Mouse (Mus musculus) liver, embryonic 12.5 days (tissue): ENCODE measurements at regions not wholly inside any gene's neighbourhood (a gene's known extent, or its start where the extent isn't known, plus 50 kb on each side); places are given as distances from the start of the nearest gene placed in this dataset.

Source experiments
- ATAC-seq: fragments of 200-750 bp; cut with Nextera tagmentation; 2 replicates; pipeline ENCODE4 v1.8.0; 2017; ENCODE audit warnings: moderate number of reproducible peaks, mild to moderate bottlenecking, moderate library complexity
- H3K27ac ChIP-seq: fragments of 300-500 bp; sonication (generic); 2 replicates; pipeline ENCODE4 v1.5.1; 2016; ENCODE audit warnings: mild to moderate bottlenecking
- H3K27me3 ChIP-seq: fragments of 300-500 bp; sonication (generic); replicated peaks from 2 replicates; pipeline ENCODE4 v1.6.1; 2016; ENCODE audit warnings: mild to moderate bottlenecking, moderate library complexity
- H3K36me3 ChIP-seq: fragments of 300-500 bp; sonication (generic); 2 replicates; pipeline ENCODE4 v1.6.1; 2016; ENCODE audit warnings: mild to moderate bottlenecking, moderate library complexity
- H3K4me1 ChIP-seq: fragments of 300-500 bp; sonication (generic); 2 replicates; pipeline ENCODE4 v1.6.1; 2016
- H3K4me2 ChIP-seq: fragments of 300-500 bp; sonication (generic); 2 replicates; pipeline ENCODE4 v1.6.1; 2016; ENCODE audit warnings: mild to moderate bottlenecking, moderate library complexity
- H3K4me3 ChIP-seq: fragments of 300-500 bp; sonication (generic); 2 replicates; pipeline ENCODE4 v1.5.1; 2016; ENCODE audit warnings: mild to moderate bottlenecking, moderate library complexity
- H3K9ac ChIP-seq: fragments of 300-500 bp; sonication (generic); 2 replicates; pipeline ENCODE4 v1.6.1; 2016; ENCODE audit warnings: mild to moderate bottlenecking, moderate library complexity
- H3K9me3 ChIP-seq: fragments of 300-500 bp; sonication (generic); replicated peaks from 2 replicates; pipeline ENCODE4 v1.6.1; 2016; ENCODE audit warnings: mild to moderate bottlenecking, moderate library complexity
- WGBS: fragments of 180-500 bp; shearing (Covaris S2); methylation state at CpG from one replicate; pipeline ENCODE4 v1.1.7; 2016; ENCODE audit not compliant: insufficient replicate concordance; 5-methylcytosine and 5-hydroxymethylcytosine counted together

DNA sequence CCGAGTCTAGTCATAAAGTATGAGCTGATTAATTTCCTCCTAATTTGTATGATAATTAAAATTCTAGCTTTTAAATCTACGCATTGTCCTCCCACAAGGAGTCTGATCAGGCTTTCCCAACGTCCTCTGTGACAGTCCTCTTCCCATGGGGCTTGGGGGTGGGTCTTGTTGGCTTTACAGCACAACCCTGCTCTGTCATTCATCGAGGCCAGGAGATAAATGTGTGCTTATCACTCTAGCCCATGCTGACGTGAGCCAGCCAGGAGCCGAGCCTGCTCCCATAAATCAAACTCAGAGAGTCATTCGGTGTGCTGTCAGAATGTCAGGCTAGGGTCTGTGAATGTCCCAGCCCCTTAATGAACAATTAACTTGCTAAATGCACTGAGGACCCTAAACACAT lies 425.6 kb upstream of the Hs6st1 start:
- no peak for ATAC-seq
- WGBS = 29% methylated on average over 7 of the region's 7 CpGs
- H3K9me3 ChIP-seq = no peaks in the 10 kb centered on the region
- H3K27me3 ChIP-seq = no peaks in the 10 kb centered on the region
- no peaks in the 10 kb centered on the region for H3K4me1 ChIP-seq
- no peaks in the 10 kb centered on the region for H3K36me3 ChIP-seq
- no peak overlapping the region for H3K4me2 ChIP-seq
- no peak overlapping the region for H3K4me3 ChIP-seq
- no peak overlapping the region for H3K9ac ChIP-seq
- no peak overlapping the region for H3K27ac ChIP-seq

DNA sequence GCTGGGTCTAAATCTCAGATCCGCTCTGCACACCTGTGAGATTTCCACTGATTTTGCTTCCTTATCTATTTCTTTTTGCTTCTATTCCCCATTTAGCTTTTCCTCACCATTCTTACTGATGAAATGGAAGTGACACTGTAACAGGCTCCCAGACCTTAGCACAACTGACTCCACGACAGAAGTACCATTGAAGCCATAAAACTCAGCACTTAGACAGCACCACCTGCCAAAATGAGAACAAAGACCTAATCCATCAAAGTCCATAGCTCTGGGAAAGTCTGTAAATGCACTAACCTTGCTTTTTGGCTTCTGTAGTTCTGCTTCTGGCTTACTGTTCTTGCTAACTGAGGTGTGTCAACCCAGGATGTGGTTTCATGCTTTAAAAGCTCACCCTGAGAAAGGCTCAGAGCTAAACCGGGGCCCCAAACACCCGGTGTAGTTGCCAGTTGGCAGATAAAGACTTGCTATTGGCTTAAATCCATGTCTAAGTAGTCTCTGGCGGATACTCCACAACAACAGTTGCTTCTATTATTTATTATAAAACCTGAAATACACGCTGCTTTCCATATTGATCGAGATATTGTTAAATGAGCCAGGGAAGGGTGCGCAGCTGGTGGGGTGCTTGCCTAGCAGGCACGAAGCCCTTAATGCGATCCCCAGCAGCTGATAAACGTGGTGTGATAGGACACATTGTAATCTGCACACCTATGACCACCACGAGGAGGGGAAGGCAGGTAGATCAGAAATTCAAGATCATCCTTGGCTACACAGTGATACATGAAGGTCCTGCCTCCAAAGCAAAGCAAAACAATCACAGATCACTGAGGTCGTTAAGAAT lies 414.9 kb upstream of the Hs6st1 start:
- 66% methylated on average over 13 of the region's 13 CpGs for WGBS
- Histone ChIP-seq H3K9me3 (no peaks in the 10 kb centered on the region), H3K4me2 (no peak overlapping the region), H3K27ac (no peak overlapping the region), H3K27me3 (no peaks in the 10 kb centered on the region), H3K4me1 (no peaks in the 10 kb centered on the region), H3K36me3 (no peaks in the 10 kb centered on the region), H3K9ac (no peak overlapping the region), H3K4me3 (no peak overlapping the region)
- no peak for ATAC-seq

DNA sequence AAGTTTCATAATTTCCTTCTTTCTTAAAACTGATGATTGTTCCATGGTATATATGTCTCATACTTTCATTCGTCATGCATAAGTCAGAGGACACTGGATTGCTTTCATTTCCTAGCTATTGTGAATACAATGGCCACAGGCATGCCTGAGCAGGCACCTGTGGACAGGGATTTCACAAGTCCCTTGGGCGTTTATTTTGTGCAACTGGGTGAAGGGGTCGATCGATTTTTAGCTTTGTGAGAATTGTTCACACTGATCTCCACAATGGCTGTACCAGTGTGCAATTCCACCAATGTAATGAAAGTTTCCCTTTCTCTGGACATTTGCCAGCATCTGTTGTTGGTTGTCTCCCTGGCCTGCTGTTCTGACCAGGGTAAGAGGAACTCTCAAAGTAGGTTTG lies 405.2 kb upstream of the Hs6st1 start:
- no peaks in the 10 kb centered on the region for H3K4me1 ChIP-seq
- H3K9ac ChIP-seq = no peak overlapping the region
- no peak overlapping the region for H3K4me3 ChIP-seq
- H3K9me3 ChIP-seq = no peaks in the 10 kb centered on the region
- WGBS = 62% methylated on average over 4 of the region's 4 CpGs
- H3K27me3 ChIP-seq = no peaks in the 10 kb centered on the region
- H3K36me3 ChIP-seq = no peaks in the 10 kb centered on the region
- ATAC-seq = no peak
- no peak overlapping the region for H3K27ac ChIP-seq
- no peak overlapping the region for H3K4me2 ChIP-seq

DNA sequence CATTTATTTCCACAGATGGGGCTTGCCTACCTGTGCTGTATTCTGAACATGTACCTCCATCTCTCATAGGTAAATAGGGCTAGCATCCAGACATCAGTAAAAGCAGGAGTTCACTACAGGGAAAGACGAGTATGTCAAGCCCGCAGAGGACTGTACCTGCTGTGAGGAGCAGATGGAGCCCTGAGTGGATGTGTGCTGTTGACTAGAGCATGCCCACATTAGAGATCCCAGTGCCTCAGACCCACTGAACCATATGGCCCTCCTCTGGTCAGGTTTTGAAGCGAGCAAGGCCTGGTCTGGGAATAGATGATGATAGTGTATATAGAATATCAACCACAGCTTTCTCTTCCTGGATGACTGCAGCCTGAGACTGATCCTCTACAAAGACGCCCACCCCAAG lies 394.7 kb upstream of the Hs6st1 start:
- Histone ChIP-seq H3K36me3 (no peaks in the 10 kb centered on the region), H3K27ac (no peak overlapping the region), H3K4me1 (no peaks in the 10 kb centered on the region), H3K9me3 (no peaks in the 10 kb centered on the region), H3K9ac (no peak overlapping the region), H3K27me3 (no peaks in the 10 kb centered on the region), H3K4me2 (no peak overlapping the region), H3K4me3 (no peak overlapping the region)
- ATAC-seq = no peak
- 63% methylated on average over 4 of the region's 4 CpGs for WGBS

DNA sequence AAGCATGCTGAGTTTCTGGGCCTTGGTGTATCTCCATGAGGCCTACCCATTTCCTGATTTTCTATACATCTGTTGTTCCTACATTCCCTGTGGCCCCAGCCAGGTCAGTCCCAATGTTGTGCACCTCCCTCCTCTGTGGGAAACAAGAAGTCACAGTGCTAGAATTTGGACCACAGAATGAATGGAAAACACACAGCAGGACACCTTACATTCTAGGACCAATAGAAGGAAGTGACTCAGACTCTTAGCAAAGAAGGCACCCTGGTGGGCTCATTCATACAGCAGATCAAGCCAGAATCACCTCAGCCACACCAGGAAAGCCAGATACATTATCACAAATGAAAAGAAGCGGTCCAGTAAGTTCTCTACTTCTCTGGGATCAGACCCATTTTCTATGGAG lies 394.2 kb upstream of the Hs6st1 start:
- no peaks in the 10 kb centered on the region for H3K4me1 ChIP-seq
- ATAC-seq = no peak
- no peak overlapping the region for H3K27ac ChIP-seq
- no peak overlapping the region for H3K4me2 ChIP-seq
- no peak overlapping the region for H3K4me3 ChIP-seq
- no peak overlapping the region for H3K9ac ChIP-seq
- H3K9me3 ChIP-seq = no peaks in the 10 kb centered on the region
- 72% methylated on average over 1 of the region's 1 CpGs for WGBS
- H3K36me3 ChIP-seq = no peaks in the 10 kb centered on the region
- no peaks in the 10 kb centered on the region for H3K27me3 ChIP-seq

DNA sequence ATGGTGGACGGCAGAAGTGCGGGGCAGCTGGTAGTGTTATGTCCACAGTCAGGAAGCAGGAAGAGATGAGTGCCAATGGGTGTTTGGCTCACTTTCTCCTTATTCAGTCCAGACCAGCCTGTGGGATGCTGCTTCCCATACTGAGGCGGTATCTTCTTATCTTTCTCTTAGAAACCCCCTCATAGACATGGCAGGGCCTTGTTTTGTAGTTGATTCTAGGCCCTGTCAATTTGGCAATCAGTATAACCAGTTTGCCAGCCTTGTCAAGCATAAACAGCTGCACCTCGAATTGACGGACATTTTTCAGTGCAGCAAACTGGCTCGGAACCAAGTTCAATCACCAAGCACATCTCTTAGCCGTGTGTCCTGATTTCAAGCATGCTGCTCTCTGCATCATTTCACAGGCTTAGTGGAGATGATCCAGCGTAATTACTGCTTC lies 385.7 kb upstream of the Hs6st1 start:
- ATAC-seq = no peak
- H3K9ac ChIP-seq = no peak overlapping the region
- 71% methylated on average over 8 of the region's 8 CpGs for WGBS

DNA sequence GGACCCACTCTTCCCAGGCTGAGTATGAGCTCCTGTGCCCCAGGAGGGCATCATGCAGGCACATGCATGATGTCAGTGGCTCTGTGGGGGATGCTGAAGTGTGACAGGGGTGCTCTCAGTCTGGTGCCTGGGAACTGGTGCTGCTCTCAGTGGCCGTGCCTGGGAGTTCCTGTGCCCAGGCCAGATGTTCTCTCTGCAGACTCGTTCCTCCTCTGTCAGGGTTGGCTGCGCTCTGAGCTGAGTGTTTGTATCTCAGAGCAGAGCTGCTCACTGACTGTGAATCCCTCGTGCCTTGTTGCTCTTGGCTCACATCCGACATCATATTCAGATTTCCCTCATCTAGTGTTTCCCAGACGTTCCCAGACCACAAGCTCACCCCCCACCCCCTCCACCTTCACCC lies 382.5 kb upstream of the Hs6st1 start:
- Histone ChIP-seq H3K9ac (no peak overlapping the region), H3K9me3 (no peaks in the 10 kb centered on the region), H3K4me1 (no peaks in the 10 kb centered on the region), H3K4me3 (no peak overlapping the region), H3K4me2 (no peak overlapping the region), H3K27me3 (no peaks in the 10 kb centered on the region), H3K27ac (no peak overlapping the region), H3K36me3 (no peaks in the 10 kb centered on the region)
- WGBS = 49% methylated on average over 6 of the region's 6 CpGs
- no peak for ATAC-seq

More for the DNA sequence above, 385.7 kb upstream of the Hs6st1 start:
- no peak overlapping the region for H3K4me3 ChIP-seq
- H3K27me3 ChIP-seq = no peaks in the 10 kb centered on the region
- H3K27ac ChIP-seq = no peak overlapping the region
- H3K36me3 ChIP-seq = no peaks in the 10 kb centered on the region
- H3K4me2 ChIP-seq = no peak overlapping the region
- no peaks in the 10 kb centered on the region for H3K4me1 ChIP-seq
- H3K9me3 ChIP-seq = no peaks in the 10 kb centered on the region

DNA sequence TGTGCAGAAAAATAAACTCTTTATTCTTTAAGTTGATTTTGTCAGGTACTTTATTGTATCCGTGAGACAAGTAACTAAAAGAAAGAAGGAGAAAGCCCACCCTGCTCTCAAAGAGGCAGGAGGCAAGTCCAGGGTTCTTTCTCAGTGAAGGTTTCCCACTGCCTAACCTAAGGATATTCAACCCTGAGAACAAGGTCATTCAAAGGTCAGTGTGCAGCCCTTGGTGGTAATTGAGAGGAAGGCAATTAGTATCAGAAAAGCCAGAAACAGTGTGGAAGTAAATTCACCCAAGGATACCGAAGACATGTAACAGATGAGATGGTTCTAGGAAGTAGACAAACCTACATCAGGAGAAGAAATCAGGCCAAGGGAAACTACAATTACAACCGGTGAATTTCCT lies 373.9 kb upstream of the Hs6st1 start:
- Histone ChIP-seq H3K9me3 (no peaks in the 10 kb centered on the region), H3K36me3 (no peaks in the 10 kb centered on the region), H3K9ac (no peak overlapping the region), H3K27me3 (0 out of 2 replicates have a peak, but pooled peaks cover 3% of the 10 kb centered on the region), H3K4me3 (no peak overlapping the region), H3K4me2 (no peak overlapping the region), H3K27ac (no peak overlapping the region), H3K4me1 (no peaks in the 10 kb centered on the region)
- 65% methylated on average over 3 of the region's 3 CpGs for WGBS
- ATAC-seq = no peak

DNA sequence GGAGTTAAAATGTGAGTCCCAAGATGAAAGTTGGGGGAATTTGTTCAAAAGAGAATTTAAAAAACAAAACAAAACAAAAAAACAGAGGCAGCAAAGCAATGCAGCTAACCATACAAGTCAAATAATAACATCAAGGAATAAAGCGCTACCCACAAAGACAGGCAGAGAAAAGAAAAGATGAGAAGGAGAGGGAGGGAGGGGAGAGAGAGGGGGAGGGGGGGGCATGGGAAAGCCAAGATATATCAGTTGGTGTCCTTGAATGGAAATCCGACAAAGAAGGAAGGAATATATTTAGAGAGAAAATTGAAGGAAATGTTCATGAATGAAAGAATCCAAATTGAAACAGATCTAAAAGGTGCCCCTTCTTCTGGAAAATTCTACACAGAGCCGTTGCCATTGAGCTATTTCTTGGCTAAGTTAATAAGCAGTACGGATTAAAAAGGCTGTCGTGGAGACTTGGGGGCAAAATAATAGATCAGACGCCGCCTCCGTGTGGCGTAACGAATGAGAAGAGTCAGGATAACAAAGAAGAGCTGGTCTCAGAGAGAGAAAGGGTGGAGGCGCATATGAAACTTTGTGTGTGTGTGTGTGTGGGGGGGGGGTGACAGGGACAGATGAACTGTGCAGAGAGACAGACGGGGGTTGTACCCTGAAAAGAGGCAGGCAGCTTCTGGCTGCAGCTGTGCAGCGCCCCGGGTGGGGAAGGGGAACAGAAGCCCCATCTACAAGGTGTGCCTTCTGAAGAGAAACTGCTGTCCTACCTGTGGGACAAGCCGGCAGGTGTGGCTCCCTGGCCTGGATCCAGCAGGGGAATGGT lies 373.2 kb upstream of the Hs6st1 start:
- no peak for ATAC-seq
- Histone ChIP-seq H3K4me1 (no peaks in the 10 kb centered on the region), H3K4me3 (no peak overlapping the region), H3K27me3 (0 out of 2 replicates have a peak, but pooled peaks cover 3% of the 10 kb centered on the region), H3K36me3 (no peaks in the 10 kb centered on the region), H3K27ac (no peak overlapping the region), H3K9me3 (no peaks in the 10 kb centered on the region), H3K4me2 (no peak overlapping the region), H3K9ac (no peak overlapping the region)
- 69% methylated on average over 15 of the region's 15 CpGs for WGBS

DNA sequence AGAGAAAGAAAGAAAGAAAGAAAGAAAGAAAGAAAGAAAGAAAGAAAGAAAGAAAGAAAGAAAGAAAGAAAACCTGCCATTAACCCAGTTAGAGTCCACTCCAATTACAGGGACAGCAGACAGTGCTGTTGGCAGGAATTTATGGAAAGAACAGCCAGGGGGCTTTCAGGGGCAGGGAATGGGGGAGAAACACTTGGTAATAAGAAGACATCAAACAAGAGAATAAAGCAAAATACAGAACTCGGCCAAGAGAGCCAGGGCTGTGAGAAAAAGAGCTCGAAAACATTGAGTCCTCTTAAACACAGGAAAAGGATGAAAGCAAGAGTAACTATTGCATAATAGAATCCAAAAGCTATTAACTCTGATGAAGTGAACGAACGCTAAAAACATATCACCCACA lies 371.0 kb upstream of the Hs6st1 start:
- no peak overlapping the region for H3K9ac ChIP-seq
- H3K9me3 ChIP-seq = no peaks in the 10 kb centered on the region
- H3K4me3 ChIP-seq = no peak overlapping the region
- WGBS = 30% methylated on average over 4 of the region's 4 CpGs
- H3K36me3 ChIP-seq = no peaks in the 10 kb centered on the region
- 0 out of 2 replicates have a peak, but pooled peaks cover 3% of the 10 kb centered on the region for H3K27me3 ChIP-seq
- H3K4me2 ChIP-seq = no peak overlapping the region
- no peaks in the 10 kb centered on the region for H3K4me1 ChIP-seq
- no peak for ATAC-seq
- no peak overlapping the region for H3K27ac ChIP-seq

DNA sequence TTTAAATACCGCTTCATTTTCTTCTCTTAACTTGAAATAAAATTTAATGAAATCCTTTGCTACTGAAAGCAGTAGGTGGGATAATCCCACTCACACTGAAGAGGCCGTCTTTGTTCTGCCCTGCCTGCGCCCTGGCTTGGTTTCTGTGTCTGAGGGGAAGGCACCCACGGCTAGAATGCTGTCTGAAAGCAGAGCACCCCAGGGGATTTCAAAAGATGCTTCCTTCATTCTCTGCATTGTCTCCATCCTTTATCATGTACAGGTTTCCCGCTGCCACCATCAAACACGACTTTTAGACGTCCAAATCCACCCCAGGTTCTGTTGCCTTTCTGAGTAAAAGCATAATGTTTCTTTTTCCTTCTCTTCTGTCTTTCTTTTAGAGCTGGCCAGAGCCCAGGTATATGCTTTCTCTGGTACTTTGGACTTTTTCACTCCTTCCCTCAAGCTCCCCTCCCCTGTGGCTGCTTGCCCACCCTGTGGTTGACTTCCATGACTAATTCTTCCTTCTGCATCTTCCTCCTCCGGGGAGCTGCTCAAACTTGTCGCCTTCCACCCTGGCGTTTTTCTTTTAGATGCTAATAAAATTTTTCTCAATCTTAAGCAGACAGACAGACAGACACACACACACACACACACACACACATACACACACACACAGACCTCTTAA lies 370.2 kb upstream of the Hs6st1 start:
- 26% methylated on average over 10 of the region's 10 CpGs for WGBS
- no peak overlapping the region for H3K4me3 ChIP-seq
- no peak overlapping the region for H3K9ac ChIP-seq
- no peaks in the 10 kb centered on the region for H3K9me3 ChIP-seq
- H3K4me1 ChIP-seq = no peaks in the 10 kb centered on the region
- H3K27me3 ChIP-seq = 0 out of 2 replicates have a peak, but pooled peaks cover 3% of the 10 kb centered on the region
- H3K4me2 ChIP-seq = no peak overlapping the region
- H3K27ac ChIP-seq = no peak overlapping the region
- no peak for ATAC-seq
- no peaks in the 10 kb centered on the region for H3K36me3 ChIP-seq

DNA sequence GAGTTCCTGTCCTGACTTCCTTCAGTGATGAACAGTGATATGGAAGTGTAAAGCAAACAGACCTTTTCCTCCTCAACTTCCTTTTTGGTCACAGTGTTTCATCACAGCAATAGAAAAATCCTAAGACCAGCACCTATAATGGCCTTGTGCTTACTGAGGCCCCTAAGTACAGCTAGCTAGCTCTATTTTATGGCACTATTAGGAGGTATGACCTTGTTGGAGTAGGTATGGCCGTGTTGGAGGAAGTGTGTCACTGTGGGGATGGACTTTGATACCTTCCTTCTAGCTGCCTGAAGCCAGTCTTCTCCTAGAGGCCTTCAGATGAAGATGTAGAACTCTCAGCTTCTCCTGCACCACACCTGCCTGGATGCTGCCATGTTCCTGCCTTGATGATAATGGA lies 365.6 kb upstream of the Hs6st1 start:
- H3K27me3 ChIP-seq = no peaks in the 10 kb centered on the region
- no peaks in the 10 kb centered on the region for H3K4me1 ChIP-seq
- WGBS = 18% methylated on average over 1 of the region's 1 CpGs
- no peak overlapping the region for H3K4me2 ChIP-seq
- H3K36me3 ChIP-seq = no peaks in the 10 kb centered on the region
- no peak overlapping the region for H3K9ac ChIP-seq
- no peak overlapping the region for H3K27ac ChIP-seq
- no peaks in the 10 kb centered on the region for H3K9me3 ChIP-seq
- no peak for ATAC-seq
- H3K4me3 ChIP-seq = no peak overlapping the region
